Mouse (Mus musculus): ENCODE data around the gene Adap1. TPM values are rescaled to one million over a fixed set of nuclear protein-coding genes. Genes with fewer than 3 reads are reported as not detected.

Gene Adap1
- total RNA-seq, 2 experiments from 2014 or later, result 1.4 to 1.5 TPM

DNA sequence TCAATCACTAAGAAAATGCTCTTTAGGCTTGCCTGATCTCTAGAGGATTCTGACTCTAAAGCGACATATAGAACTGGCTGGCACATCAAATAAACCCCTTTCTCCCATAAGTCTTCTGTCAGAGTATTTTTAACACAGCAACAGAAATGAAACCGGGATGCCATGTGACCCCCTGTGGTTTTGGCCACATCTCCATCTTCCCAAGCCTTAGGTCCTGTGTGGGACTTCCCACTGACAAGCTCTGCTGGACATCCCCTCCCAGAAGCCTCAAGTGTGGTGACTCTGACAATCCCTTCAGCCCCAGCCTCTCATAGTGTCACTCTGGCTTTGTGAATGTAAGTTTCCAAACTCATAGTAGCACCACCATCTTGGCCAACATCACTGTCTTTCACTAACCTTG, 31.3 kb downstream of the Adap1 start:
- intact Hi-C loops (cut with DNase I), result no loop called here
- DNase-seq (ENCODE audit: low spot score), result no peak

DNA sequence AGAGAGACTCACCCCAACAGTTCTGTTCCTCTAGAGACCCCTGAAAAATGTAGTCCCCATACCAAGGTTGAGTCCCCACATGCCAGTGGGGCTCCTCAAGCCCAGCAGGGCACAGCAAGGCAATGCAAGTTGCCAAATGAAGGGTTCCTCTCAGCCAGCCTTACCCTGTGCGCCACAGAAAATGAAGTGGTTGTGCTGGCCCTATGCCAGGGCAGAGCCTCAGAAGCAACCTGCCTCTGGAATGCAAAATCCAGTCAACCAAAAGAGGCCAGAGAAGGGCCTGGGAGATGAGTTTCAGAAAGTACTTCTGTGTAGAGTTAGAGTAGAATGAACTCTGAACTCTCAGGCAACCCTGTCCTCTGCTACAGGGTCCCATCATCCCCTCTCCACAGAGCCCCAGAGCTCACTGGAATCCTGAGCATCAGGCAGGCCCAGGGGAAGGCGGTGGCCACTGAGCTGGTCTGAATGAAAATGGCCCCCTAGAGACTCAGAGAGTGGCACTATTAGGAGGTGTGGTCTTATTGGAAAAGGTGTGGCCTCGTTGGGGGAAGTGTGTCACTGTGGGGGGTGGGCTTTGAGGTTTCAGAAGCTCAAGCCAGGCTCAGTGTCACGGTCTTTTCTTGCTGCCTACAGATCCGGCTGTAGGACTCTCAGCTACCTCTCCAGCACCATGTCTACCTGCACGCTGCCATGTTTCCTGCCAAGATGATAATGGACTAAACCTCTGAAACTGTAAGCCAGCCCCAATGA, 33.4 kb downstream of the Adap1 start:
- DNase-seq (ENCODE audit: low spot score), result no peak
- intact Hi-C loops (cut with DNase I), result no loop called here

DNA sequence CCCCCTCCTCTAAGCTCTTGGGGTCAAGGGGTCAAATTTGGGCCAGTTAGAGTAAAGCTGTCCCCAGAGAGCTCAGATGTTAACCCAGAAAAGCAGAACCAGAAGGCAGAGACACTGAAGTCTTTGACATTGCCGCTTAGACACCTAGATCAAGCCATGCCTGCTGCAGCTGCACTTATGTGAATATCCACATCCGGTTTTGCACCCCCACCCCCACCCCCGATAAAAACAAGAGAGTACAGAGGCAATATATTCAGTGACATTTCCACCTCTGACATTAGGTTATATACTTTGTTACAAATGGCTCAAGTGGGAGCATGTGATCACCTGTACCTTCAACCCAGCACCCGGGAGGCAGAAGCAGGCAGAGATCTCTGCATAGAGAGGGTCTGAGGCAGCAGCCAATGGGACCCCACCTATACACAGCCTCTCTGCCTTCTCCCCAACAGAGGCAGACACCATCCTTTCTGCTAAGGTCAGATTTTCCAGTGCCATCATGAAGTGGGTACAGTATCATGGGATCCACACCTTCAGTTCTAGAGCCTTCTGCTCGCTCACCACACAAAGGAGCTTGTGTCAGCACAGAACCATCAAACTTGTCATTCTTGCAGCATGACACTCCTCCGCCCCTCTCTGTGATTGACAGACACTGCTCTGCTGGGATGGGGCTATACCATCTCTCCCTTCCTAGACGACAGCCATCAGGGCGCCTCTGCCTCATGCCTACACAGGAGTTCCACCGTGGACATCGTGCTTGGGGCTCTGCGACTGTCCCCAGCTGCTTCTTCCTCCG, 34.8 kb downstream of the Adap1 start:
- intact Hi-C loops (cut with DNase I), result no loop called here
- DNase-seq (ENCODE audit: low spot score), result no peak

DNA sequence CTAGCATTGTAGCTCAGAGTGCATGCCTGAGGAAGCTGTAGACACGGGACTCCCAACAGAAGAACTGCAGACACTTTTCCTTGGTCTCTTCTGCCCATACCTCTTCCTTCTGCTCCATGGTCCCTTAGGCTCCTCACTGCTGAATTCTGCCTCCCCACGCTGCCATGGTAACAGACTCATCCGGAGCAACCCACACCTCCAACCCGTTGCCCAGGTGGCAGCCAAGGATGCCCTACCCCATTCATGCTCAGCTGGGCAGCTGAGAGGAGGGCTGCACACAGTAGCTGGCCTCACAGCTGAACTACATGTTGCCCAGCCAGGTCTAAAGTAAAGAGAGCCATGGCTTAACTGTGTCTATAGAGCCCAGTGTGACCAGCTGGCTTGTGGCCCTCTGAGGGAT, 36.8 kb downstream of the Adap1 start:
- no peak for DNase-seq (ENCODE audit: low spot score)
- intact Hi-C loops (cut with DNase I), result no loop called here

DNA sequence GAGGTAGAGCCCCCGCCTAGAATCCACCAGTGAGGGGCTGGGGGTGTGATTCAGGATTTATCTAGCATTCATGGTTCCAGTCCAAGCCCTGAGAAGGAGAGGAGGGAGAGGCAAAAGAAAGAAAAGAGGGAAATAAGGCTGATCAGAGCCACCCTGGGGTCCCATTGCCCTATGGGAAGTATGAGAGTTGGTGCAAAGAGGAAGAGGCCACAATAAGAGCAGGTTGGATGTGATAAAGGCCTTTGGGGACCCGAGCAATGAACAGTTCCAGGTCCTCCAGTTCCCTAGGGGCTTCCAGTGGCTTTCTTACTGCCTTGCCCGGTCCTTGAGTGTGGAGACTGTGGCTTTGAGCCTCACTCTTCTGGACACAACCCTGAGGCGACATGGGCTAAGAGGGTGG, 37.6 kb downstream of the Adap1 start:
- intact Hi-C loops (cut with DNase I), result no loop called here
- no peak for DNase-seq (ENCODE audit: low spot score)

GRCm38 (mm10) chr5:139287099-139287498, 38.3 kb downstream of the Adap1 start:
- DNase-seq (ENCODE audit: low spot score), result no peak
- intact Hi-C loops (cut with DNase I), result no loop called here

GRCm38 (mm10) chr5:139286142-139286941, 39.1 kb downstream of the Adap1 start:
- intact Hi-C loops (cut with DNase I), result no loop called here
- DNase-seq (ENCODE audit: low spot score), result no peak

- no peak for DNase-seq (ENCODE audit: low spot score)
- intact Hi-C loops (cut with DNase I), result no loop called here
These were observed 39.9 kb downstream of the Adap1 start for GRCm38 (mm10) chr5:139285383-139286067.

DNA sequence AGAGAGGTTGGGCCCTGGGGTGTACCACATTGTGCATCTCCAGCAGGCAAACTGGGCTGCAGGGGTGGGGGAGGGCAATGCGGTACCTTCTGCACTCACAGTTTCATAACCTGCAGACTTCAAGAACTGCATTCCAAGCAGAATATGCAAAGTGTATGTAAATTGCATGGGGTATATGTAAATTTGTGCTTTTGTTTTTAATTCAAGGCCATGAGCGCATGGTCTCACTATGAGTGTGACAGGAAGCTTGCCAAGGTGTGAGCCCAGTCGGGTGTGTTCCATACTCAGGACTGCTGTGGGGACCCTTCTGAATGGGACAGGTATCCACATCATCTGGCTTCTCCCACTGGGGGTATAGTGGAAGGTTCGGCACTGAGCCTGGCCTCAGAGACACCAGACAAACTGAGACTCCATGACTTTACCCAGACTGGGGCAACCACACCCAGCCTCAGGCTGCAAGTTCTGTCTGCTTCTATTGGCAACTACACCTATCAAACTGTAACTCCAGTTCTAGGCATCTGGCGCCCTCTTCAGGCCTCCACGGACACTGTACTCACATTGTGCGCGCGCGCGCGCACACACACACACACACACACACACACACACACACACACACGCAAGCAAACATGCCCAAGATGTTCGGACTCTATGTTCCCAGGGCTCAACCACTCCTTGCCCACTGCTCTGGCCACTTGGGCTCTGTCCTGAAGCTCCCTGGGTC, 41.8 kb downstream of the Adap1 start:
- DNase-seq (ENCODE audit: low spot score), result no peak
- intact Hi-C loops (cut with DNase I), result loop anchor here (2.0 kb wide), 2 partner anchors 41 to 221 kb away; partner anchors contain the start of gene Adap1

DNA sequence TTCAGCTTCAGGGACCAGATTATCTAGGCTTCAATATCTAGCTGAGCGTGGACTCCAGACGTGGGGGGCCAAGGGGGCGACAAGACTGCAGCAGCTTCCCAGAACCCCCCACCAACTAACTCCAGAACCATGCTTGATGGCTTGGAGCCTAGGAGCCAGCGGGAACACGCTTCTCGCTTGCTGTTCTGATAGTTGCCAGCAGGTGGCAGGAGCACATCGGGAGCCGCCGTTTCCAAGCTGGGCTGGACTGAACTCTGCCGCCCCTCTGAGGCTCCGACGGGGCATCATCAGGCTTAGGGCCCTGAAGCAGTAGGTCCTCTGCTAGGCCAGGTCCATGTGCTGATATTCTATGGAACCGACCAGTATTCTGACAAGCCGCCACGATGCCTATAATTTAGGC, 43.2 kb downstream of the Adap1 start:
- intact Hi-C loops (cut with DNase I), result loop anchor here (2.0 kb wide), 2 partner anchors 43 to 223 kb away; partner anchors contain the start of gene Adap1
- peak; percentile 55 for DNase-seq (ENCODE audit: low spot score)

DNA sequence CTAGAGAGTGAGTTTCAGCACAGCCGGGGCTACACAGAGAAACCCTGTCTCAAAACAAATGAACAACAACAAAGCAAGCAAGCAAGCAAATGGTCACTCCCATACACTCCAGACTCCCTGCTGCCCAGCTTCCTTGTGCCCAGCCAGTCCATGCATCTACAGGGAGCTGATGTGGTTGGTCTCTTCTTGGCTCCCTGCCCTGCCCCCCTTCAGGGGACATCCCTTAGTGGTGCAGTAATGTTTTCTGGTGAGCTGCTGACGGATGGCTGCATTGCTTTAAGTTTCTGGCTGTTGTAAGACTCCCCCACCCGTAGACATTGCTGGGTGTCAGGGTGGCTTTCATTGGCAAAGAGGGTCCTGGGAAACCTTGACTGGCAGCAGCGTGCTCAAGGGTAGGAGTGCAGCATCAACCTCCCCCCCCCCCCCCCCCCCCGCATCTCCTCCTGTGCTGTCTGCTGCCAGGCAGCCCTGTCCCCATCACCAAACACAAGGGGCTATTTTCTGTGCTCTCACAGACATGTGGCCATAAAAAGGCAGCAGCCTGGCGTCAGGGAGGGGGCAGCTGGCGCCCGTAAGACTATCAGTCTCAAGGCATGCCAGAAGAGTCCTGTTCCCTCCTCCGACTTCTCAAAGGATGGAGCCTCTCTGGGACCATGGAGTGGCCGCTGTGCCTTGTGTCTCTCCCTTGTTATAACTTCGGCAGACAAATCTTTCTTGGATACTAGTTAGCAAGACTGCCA, 43.9 kb downstream of the Adap1 start:
- DNase-seq (ENCODE audit: low spot score), result no peak
- intact Hi-C loops (cut with DNase I), result loop anchor here (2.0 kb wide), 2 partner anchors 43 to 223 kb away; partner anchors contain the start of gene Adap1

GRCm38 (mm10) chr5:139277287-139277686, 48.1 kb downstream of the Adap1 start:
- intact Hi-C loops (cut with DNase I), result no loop called here
- no peak for DNase-seq (ENCODE audit: low spot score)

- intact Hi-C loops (cut with DNase I), result no loop called here
- no peak for DNase-seq (ENCODE audit: low spot score)
These were observed 53.3 kb downstream of the Adap1 start for GRCm38 (mm10) chr5:139271994-139272554.

DNA sequence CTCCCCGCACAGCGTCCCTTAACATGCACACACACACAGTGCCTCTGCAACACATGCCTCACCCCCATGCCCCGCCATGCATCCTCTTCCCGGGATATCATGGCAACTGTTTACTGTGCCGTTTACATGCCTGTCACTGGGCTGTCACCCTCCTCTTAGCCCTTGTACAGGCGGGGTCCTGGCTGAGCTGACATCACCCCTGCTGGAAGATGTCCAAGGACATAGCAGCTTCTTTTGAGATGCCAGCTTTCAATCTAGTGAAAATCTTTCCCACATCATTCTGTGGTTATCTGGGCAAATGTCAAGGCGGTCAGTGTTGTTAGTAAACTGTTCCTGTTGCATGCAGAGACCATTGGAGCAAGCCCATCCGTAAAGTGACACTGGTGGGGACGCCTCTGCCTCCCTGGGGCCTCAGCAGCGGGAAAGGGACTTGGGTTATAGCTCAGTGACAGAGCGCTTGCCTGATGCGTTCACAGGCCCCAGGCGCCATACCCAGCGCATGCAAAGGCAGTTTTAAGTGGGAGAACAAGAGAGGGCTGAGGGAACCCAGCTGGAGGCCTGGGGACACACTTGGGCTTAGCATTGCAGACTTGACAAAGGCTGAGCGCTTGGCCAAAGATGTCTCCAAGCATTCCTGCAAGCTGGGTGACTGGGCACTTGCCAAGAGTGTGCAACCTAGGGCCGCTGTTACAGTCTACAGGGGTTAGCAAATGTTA, 54.5 kb downstream of the Adap1 start:
- DNase-seq (ENCODE audit: low spot score), result no peak
- intact Hi-C loops (cut with DNase I), result no loop called here

- DNase-seq (ENCODE audit: low spot score), result no peak
- intact Hi-C loops (cut with DNase I), result no loop called here
These were observed 57.8 kb downstream of the Adap1 start for GRCm38 (mm10) chr5:139267661-139268060.

- intact Hi-C loops (cut with DNase I), result no loop called here
- DNase-seq (ENCODE audit: low spot score), result no peak
These were observed 64.0 kb downstream of the Adap1 start for GRCm38 (mm10) chr5:139261403-139261802.

GRCm38 (mm10) chr5:139259853-139260252, 65.6 kb downstream of the Adap1 start:
- intact Hi-C loops (cut with DNase I), result no loop called here
- peak; percentile 17 for DNase-seq (ENCODE audit: low spot score)
